Mouse (Mus musculus): ENCODE measurements at regions not wholly inside any gene's neighbourhood (a gene's known extent, or its start where the extent isn't known, plus 50 kb on each side); places are given as distances from the start of the nearest gene placed in this dataset.

- Histone ChIP-seq H3K9ac (ENCODE audit: control insufficient read depth, low read depth, low read length, poor library complexity, severe bottlenecking) (no peak overlapping the region), H3K4me1 (ENCODE audit: control insufficient read depth in 1 of 2, insufficient read depth in 2 of 2, low read length in 2 of 2) (no peaks in the 10 kb centered on the region), H3K27me3 (ENCODE audit: control insufficient read depth in 1 of 2, insufficient read depth in 2 of 2, low read length in 2 of 2) (no peaks in the 10 kb centered on the region), H3K9me3 (replicated peaks; ENCODE audit: insufficient read depth, low read length) (no peaks in the 10 kb centered on the region), H3K79me2 (ENCODE audit: control insufficient read depth, insufficient read depth, low read length, poor library complexity) (no peaks in the 10 kb centered on the region), H3K36me3 (ENCODE audit: control insufficient read depth in 1 of 2, insufficient read depth in 2 of 2, low read length in 2 of 2) (no peaks in the 10 kb centered on the region), H3K27ac (ENCODE audit: control insufficient read depth, low read depth, low read length) (no peak overlapping the region), H3K4me3 (ENCODE audit: control insufficient read depth in 1 of 2, insufficient read depth in 1 of 2, low read depth in 2 of 2, low read length in 2 of 2) (no peak overlapping the region)
- no peak for DNase-seq (ENCODE audit: low read depth, low spot score)
- TF ChIP-seq POLR2A (IDR thresholded peaks at IDR 0.05; ENCODE audit: control insufficient read depth in 1 of 2, insufficient read depth in 1 of 2, low read depth in 1 of 2, low read length in 2 of 2, poor library complexity in 1 of 2) (no peak), ETS1 (IDR thresholded peaks at IDR 0.05; ENCODE audit: low read depth, low read length) (no peak), GABPA (IDR thresholded peaks at IDR 0.05; ENCODE audit: low read depth, low read length) (no peak), NRF1 (IDR thresholded peaks at IDR 0.05; ENCODE audit: insufficient read depth, low read depth, low read length, poor library complexity, severe bottlenecking) (no peak), ZKSCAN1 (IDR thresholded peaks at IDR 0.05; ENCODE audit: low read depth, low read length) (no peak), SIN3A (IDR thresholded peaks at IDR 0.05; ENCODE audit: low read length) (no peak), ELF1 (IDR thresholded peaks at IDR 0.05; ENCODE audit: low read depth, low read length) (no peak), USF1 (IDR thresholded peaks at IDR 0.05; ENCODE audit: low read depth, low read length) (no peak), MAX (IDR thresholded peaks at IDR 0.05; ENCODE audit: low read length) (no peak), CHD1 (IDR thresholded peaks at IDR 0.05; ENCODE audit: low read depth, low read length) (no peak), HCFC1 (IDR thresholded peaks at IDR 0.05; ENCODE audit: low read depth, low read length) (no peak), SMC3 (IDR thresholded peaks at IDR 0.05; ENCODE audit: low read depth, low read length) (no peak), TBP (IDR thresholded peaks at IDR 0.05; ENCODE audit: low read depth, low read length) (no peak), KAT2A (conservative IDR thresholded peaks at IDR 0.05; ENCODE audit: low read depth, low read length) (no peak), MXI1 (IDR thresholded peaks at IDR 0.05; ENCODE audit: low read depth, low read length) (no peak), MEF2A (IDR thresholded peaks at IDR 0.05; ENCODE audit: extremely low read depth, insufficient replicate concordance, low read depth, low read length, poor library complexity, severe bottlenecking) (no peak), RAD21 (IDR thresholded peaks at IDR 0.05; ENCODE audit: low read depth, low read length) (no peak), TAL1 (IDR thresholded peaks at IDR 0.05; ENCODE audit: low read length) (no peak), ZNF384 (IDR thresholded peaks at IDR 0.05; ENCODE audit: low read depth, low read length) (no peak)
Observed at GRCm38 (mm10) chr6:141050038-141050684, 198.9 kb upstream of the Pde3a start.

GRCm38 (mm10) chr6:141054026-141054425, 195.0 kb upstream of the Pde3a start:
- H3K9ac ChIP-seq (ENCODE audit: control insufficient read depth, low read depth, low read length, poor library complexity, severe bottlenecking) = no peak overlapping the region
- TF ChIP-seq EP300 (IDR thresholded peaks at IDR 0.05; ENCODE audit: low read depth in 1 of 2, low read length in 2 of 2) (no peak), GABPA (IDR thresholded peaks at IDR 0.05; ENCODE audit: low read depth, low read length) (no peak), MXI1 (IDR thresholded peaks at IDR 0.05; ENCODE audit: low read depth, low read length) (no peak), NELFE (IDR thresholded peaks at IDR 0.05; ENCODE audit: low read depth, low read length) (no peak), ZNF384 (IDR thresholded peaks at IDR 0.05; ENCODE audit: low read depth, low read length) (no peak), GATA1 (IDR thresholded peaks at IDR 0.05; ENCODE audit: low read depth, low read length) (no peak), MAFK (IDR thresholded peaks at IDR 0.05; ENCODE audit: borderline replicate concordance, low read depth, low read length) (no peak), TBP (IDR thresholded peaks at IDR 0.05; ENCODE audit: low read depth, low read length) (no peak), SIN3A (IDR thresholded peaks at IDR 0.05; ENCODE audit: low read length) (no peak), RAD21 (IDR thresholded peaks at IDR 0.05; ENCODE audit: low read depth, low read length) (no peak), ZKSCAN1 (IDR thresholded peaks at IDR 0.05; ENCODE audit: low read depth, low read length) (no peak), POLR2AphosphoS5 (IDR thresholded peaks at IDR 0.05; ENCODE audit: borderline replicate concordance, low read depth, low read length) (no peak)
- H3K27ac ChIP-seq (ENCODE audit: control insufficient read depth, low read depth, low read length) = no peak overlapping the region
- H3K4me3 ChIP-seq (ENCODE audit: control insufficient read depth in 1 of 2, insufficient read depth in 1 of 2, low read depth in 2 of 2, low read length in 2 of 2) = no peak overlapping the region
- no peaks in the 10 kb centered on the region for H3K36me3 ChIP-seq (ENCODE audit: control insufficient read depth in 1 of 2, insufficient read depth in 2 of 2, low read length in 2 of 2)
- H3K27me3 ChIP-seq (ENCODE audit: control insufficient read depth in 1 of 2, insufficient read depth in 2 of 2, low read length in 2 of 2) = no peaks in the 10 kb centered on the region
- no peaks in the 10 kb centered on the region for H3K79me2 ChIP-seq (ENCODE audit: control insufficient read depth, insufficient read depth, low read length, poor library complexity)
- H3K4me1 ChIP-seq (ENCODE audit: control insufficient read depth in 1 of 2, insufficient read depth in 2 of 2, low read length in 2 of 2) = no peaks in the 10 kb centered on the region
- DNase-seq (ENCODE audit: low read depth, low spot score) = no peak
- H3K9me3 ChIP-seq (replicated peaks; ENCODE audit: insufficient read depth, low read length) = no peaks in the 10 kb centered on the region

All from MEL (cell line).